Mouse (Mus musculus) heart, postnatal 25 days (tissue): ENCODE results near the gene Setd1b. TPM values are rescaled to one million over a fixed set of nuclear protein-coding genes. Genes with fewer than 3 reads are reported as not detected.

Source experiments
- DNase-seq: peaks from one replicate; pipeline ENCODE4 v3.0.0; 2022; ENCODE audit warnings: low spot score
- intact Hi-C: fragments of 180-260 bp; cut with DNase I; formaldehyde crosslinking; loops from one replicate; pipeline ENCODE4 v1.15.1; 2025
- total RNA-seq, 2 experiments: library from RNA; stranded (reverse); gene quantifications; 2 replicates each; pipeline ENCODE4 v1.2.3; 2021

Setd1b gene
- total RNA-seq = 10 to 100 TPM; 14.4 to 18.4 TPM

GRCm38 (mm10) chr5:123142161-123143157 lies at the start of gene Setd1b:
Gene Setd1b (plus strand): TSS chr5:123142193.
- intact Hi-C loops = no loop called here
- DNase-seq = no peak

GRCm38 (mm10) chr5:123093077-123093633 lies 48.8 kb upstream of the Setd1b start:
- no peak for DNase-seq
- intact Hi-C loops = no loop called here

GRCm38 (mm10) chr5:123094238-123094991 lies 47.6 kb upstream of the Setd1b start:
- intact Hi-C loops = no loop called here
- no peak for DNase-seq

- intact Hi-C loops = no loop called here
- no peak for DNase-seq
Observed at GRCm38 (mm10) chr5:123096299-123096698, 45.7 kb upstream of the Setd1b start.

- no peak for DNase-seq
- intact Hi-C loops = no loop called here
Observed at GRCm38 (mm10) chr5:123098487-123098886, 43.5 kb upstream of the Setd1b start.

GRCm38 (mm10) chr5:123102376-123102775 lies 39.6 kb upstream of the Setd1b start:
- intact Hi-C loops = no loop called here

GRCm38 (mm10) chr5:123103556-123103955 lies 38.4 kb upstream of the Setd1b start:
- DNase-seq = no peak
- intact Hi-C loops = no loop called here

More at GRCm38 (mm10) chr5:123102376-123102775, 39.6 kb upstream of the Setd1b start:
- no peak for DNase-seq

- intact Hi-C loops = no loop called here
- no peak for DNase-seq
Observed at GRCm38 (mm10) chr5:123104769-123105168, 37.2 kb upstream of the Setd1b start.

GRCm38 (mm10) chr5:123109452-123110203 lies 32.4 kb upstream of the Setd1b start:
- no peak for DNase-seq
- intact Hi-C loops = no loop called here

GRCm38 (mm10) chr5:123110296-123110721 lies 31.7 kb upstream of the Setd1b start:
- intact Hi-C loops = no loop called here
- no peak for DNase-seq

GRCm38 (mm10) chr5:123114109-123114508 lies 27.9 kb upstream of the Setd1b start:
- no peak for DNase-seq

GRCm38 (mm10) chr5:123114924-123115323 lies 27.1 kb upstream of the Setd1b start:
- DNase-seq = no peak
- intact Hi-C loops = no loop called here

More at GRCm38 (mm10) chr5:123114109-123114508, 27.9 kb upstream of the Setd1b start:
- intact Hi-C loops = no loop called here

GRCm38 (mm10) chr5:123116080-123116479 lies 25.9 kb upstream of the Setd1b start:
- DNase-seq = no peak
- intact Hi-C loops = loop anchor here (2.0 kb wide), 3 partner anchors 17 to 51 kb away; partner anchors contain the start of gene Rhof

- no peak for DNase-seq
- intact Hi-C loops = loop anchor here (1.0 to 2.0 kb wide), 4 partner anchors 16 to 54 kb away; partner anchors contain the start of gene Rhof
Observed at GRCm38 (mm10) chr5:123117257-123117656, 24.7 kb upstream of the Setd1b start.

- intact Hi-C loops = loop anchor here (1.0 to 2.0 kb wide), 4 partner anchors 15 to 54 kb away; partner anchors contain the start of gene Rhof
- DNase-seq = no peak
Observed at GRCm38 (mm10) chr5:123117773-123118172, 24.2 kb upstream of the Setd1b start.

GRCm38 (mm10) chr5:123118826-123119225 lies 23.2 kb upstream of the Setd1b start:
- intact Hi-C loops = no loop called here
- no peak for DNase-seq

- intact Hi-C loops = no loop called here
Observed at GRCm38 (mm10) chr5:123120624-123121215, 21.3 kb upstream of the Setd1b start.

GRCm38 (mm10) chr5:123122181-123122580 lies 19.8 kb upstream of the Setd1b start:
- intact Hi-C loops = no loop called here
- no peak for DNase-seq

More at GRCm38 (mm10) chr5:123120624-123121215, 21.3 kb upstream of the Setd1b start:
- no peak for DNase-seq

GRCm38 (mm10) chr5:123125105-123125504 lies 16.9 kb upstream of the Setd1b start:
- intact Hi-C loops = no loop called here

More at GRCm38 (mm10) chr5:123125105-123125504, 16.9 kb upstream of the Setd1b start:
- no peak for DNase-seq
